Mouse (Mus musculus) mammary gland, adult 2 months (tissue): ENCODE data around the gene Gm5039. TPM values are rescaled to one million over a fixed set of nuclear protein-coding genes. Genes with fewer than 3 reads are reported as not detected.

ENCODE experiments used
- polyA plus RNA-seq: library from polyadenylated mRNA; depleted of rRNA; stranded (reverse); fragments of >200 nt; gene quantifications from 2 replicates; pipeline ENCODE4 v1.2.3, GENCODE M21; 2012; ENCODE audit warnings: low replicate concordance; rRNA removed

Gene Gm5039
- polyA plus RNA-seq, result not detected in 2 replicates

DNA sequence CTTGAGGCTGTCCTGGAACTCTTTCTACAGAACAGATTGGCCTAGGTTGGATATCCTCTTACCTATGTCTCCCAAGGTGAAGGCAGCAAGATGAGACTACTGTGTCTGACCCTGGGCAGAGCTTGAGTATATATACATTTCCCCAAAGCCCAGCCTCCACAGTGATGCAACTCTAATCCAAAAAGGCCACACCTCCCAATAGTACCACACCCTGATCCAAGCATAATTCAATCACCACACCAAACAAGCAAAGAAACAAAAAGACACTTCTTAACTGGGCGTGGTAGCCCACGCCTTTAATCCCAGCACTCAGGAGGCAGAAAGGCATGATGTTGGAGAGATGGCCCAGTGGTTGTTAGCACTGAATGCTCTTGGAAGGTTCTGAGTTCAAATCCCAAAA is at the start of gene Gm5039:
Gene Gm5039, minus strand, starts transcription at position 101 of the 400 bp plus-strand sequence.

DNA sequence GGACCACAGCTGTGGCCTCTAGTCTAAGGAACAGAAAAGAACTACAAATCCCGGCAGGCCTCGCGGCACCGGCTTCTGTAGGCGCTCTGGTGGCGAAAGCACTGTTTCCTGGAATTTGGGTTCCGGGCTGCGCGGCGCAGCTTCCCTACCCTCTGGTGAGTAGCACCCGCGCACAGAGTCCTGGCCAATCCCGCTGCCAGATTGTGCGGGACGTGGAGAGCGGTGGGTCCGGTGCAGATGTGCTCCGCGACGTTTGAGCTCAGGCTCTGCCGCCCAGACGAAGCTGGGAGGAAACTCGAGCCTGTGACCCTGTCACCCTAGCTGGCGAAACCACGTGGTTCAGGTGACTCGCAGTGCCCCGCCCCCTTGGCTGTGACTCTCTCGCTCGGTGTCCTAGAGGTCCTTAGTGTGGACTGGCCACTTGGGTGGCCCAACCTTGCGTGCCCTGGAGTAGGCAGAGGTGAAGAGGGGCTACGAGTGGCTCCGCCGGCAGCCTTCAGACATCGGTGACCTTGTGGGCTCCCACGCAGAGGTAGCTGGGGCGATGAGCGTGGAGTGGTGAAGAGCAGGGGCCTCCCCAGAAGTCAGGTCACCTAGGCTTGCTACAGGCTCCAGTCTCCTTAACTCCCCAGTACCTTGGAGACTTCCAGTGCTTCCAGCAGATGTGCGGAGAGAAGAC is 36.8 kb upstream of the Gm5039 start, which contains the start of gene Adck1:
Gene Adck1, plus strand, starts transcription at position 114 of the 679 bp plus-strand sequence.

GRCm38 (mm10) chr12:88274400-88274799 is 49.4 kb downstream of the Gm5039 start, which contains the start of gene Gm5662:
Gene Gm5662 (minus strand): TSS chr12:88274500.

Other genes starting within 250 kb of the Gm5039 start
- not detected in 2 replicates for gene Gm16368, start 240.3 kb downstream of the Gm5039 start, polyA plus RNA-seq
- not detected in 2 replicates for gene Gm10436, start 141.9 kb downstream of the Gm5039 start, polyA plus RNA-seq
- gene Gm8332, start 73.9 kb downstream of the Gm5039 start, polyA plus RNA-seq, result not detected in 2 replicates
- gene Gm5662, start 49.5 kb downstream of the Gm5039 start, polyA plus RNA-seq, result not detected in 2 replicates
- gene Adck1, start 36.5 kb upstream of the Gm5039 start, polyA plus RNA-seq, result 31.7 and 42.0 TPM in 2 replicates